20 mouse cellular contexts compared by ENCODE assay signal in genomic region chr8:70160015-70160414, GRCm38 (mm10). TPM values are rescaled to one million over a fixed set of nuclear protein-coding genes. Genes with fewer than 3 reads are reported as not detected.
A peak's percentile ranks its signal among the peaks of the same experiment; 100 is the strongest.
DNase-seq lines count a peak whose midpoint lies in the region; ATAC-seq and TF ChIP-seq lines count a peak whose summit lies in the region.
"Had no signal": no experiment of that assay in that cellular context is flagged by ENCODE, and none has a peak within 500 bp of the region (broad histone marks: within the 10 kb centered on the region; RNA-seq: fewer than 3 reads in every experiment).

No protein-coding gene starts in this region.

- peaks cover 37% of the 10 kb centered on the region for H3K4me1 ChIP-seq in E14TG2a.4 (replicated peaks; ENCODE audit: low read depth, low read length)
- H3K4me1 ChIP-seq in thymus, adult 2 months (replicated peaks; ENCODE audit: control insufficient read depth, insufficient read depth, low read length): peaks cover 43% of the 10 kb centered on the region

- peak overlapping the region; percentile 17; the same call in 1 of the 2 replicates for H3K4me3 ChIP-seq in E14TG2a.4 (replicated peaks; ENCODE audit: low read length)
- H3K4me3 ChIP-seq in thymus, adult 2 months (ENCODE audit: control insufficient read depth, insufficient read depth, low read length): peak overlapping the region; percentile 20; the same call in 1 of the 2 replicates
- H3K4me3 ChIP-seq: heart, embryonic 10.5 days; myocyte had no signal

- peak overlapping the region; percentile 81 for H3K27ac ChIP-seq in thymus, adult 2 months (ENCODE audit: control insufficient read depth, insufficient read depth, low read length)
- H3K27ac ChIP-seq: heart, embryonic 10.5 days; hindbrain, embryonic 14.5 days had no signal

- ATAC-seq in megakaryocyte-erythroid progenitor cell, adult 5-6 weeks (replicated peaks; ENCODE audit: low FRiP score, low TSS enrichment, poor library complexity, severe bottlenecking): no peak
- ATAC-seq: forebrain, embryonic 14.5 days; Patski had no signal

- no peaks in the 10 kb centered on the region for H3K9me3 ChIP-seq in E14TG2a.4 (ENCODE audit: low read length)
- H3K9me3 ChIP-seq: heart, embryonic 10.5 days had no signal

- TF ChIP-seq CTCF in E14TG2a.4 (conservative IDR thresholded peaks at IDR 0.05; ENCODE audit: low read length): no peak
- TF ChIP-seq CTCF in thymus, adult 2 months (IDR thresholded peaks at IDR 0.05; ENCODE audit: borderline replicate concordance, control insufficient read depth, extremely low read depth, insufficient read depth, low read length, poor library complexity): no peak

- peaks cover 28% of the 10 kb centered on the region for H3K27me3 ChIP-seq in E14TG2a.4 (ENCODE audit: insufficient read depth, low read length)
- H3K27me3 ChIP-seq in thymus, adult 2 months (ENCODE audit: control insufficient read depth, insufficient read depth, low read length): no peaks in the 10 kb centered on the region

- no peak for TF ChIP-seq POLR2A in thymus, adult 2 months (IDR thresholded peaks at IDR 0.05; ENCODE audit: control insufficient read depth, extremely low read depth, insufficient read depth, low read length, poor library complexity)

- peak; percentile 82 to 84 for DNase-seq in B cell, adult 2 months
- DNase-seq in naive thymus-derived CD4-positive, alpha-beta T cell, adult 2 months (ENCODE audit: low read depth): peak; percentile 65
- DNase-seq in thymus, adult 2 months: peak; percentile 39
- DNase-seq in layer of hippocampus, postnatal 10 days (ENCODE audit: low spot score in 2 of 2): no peak
- no peak for DNase-seq in right cerebral cortex, postnatal 10 days (ENCODE audit: low spot score in 2 of 2)
- DNase-seq in ovary, postnatal 14 days (ENCODE audit: low spot score): no peak
- DNase-seq: cerebellum, postnatal 10 days; heart, postnatal 14 days; kidney, adult 18-20 months; kidney, postnatal 4 days; lung, adult 2 months; midbrain, embryonic 14.5 days had no signal

- no peaks in the 10 kb centered on the region for H3K36me3 ChIP-seq in E14TG2a.4 (ENCODE audit: insufficient read depth, low read length)
- H3K36me3 ChIP-seq in thymus, adult 2 months (ENCODE audit: control insufficient read depth, insufficient read depth, low read length): no peaks in the 10 kb centered on the region
- H3K36me3 ChIP-seq: heart, embryonic 10.5 days had no signal

- WGBS in thymus, adult 2 months: 4% methylated on average over 13 of the region's 13 CpGs

RNA-seq across cellular contexts. Expression of gene Tmem161a, which starts 12.1 kb away (rescaled TPM):
- 144 and 156 TPM in 2 replicates for polyA plus RNA-seq in thymus, adult 2 months (2012; rRNA removed)
- 40.0 and 40.9 TPM in 2 replicates for total RNA-seq in megakaryocyte-erythroid progenitor cell, adult 5-6 weeks (2014; fragmentation: Nextera tagmentation)
- total RNA-seq in megakaryocyte-erythroid progenitor cell, adult 5-6 weeks (2017): 12.2 and 18.0 TPM in 2 replicates
- total RNA-seq in layer of hippocampus, postnatal 10 days (2021): 10 to 100 TPM; 52.3 to 54.7 TPM

RNA-seq across cellular contexts. Expression of gene Mef2b, which starts 20.5 kb away (rescaled TPM):
- 3.5 and 3.6 TPM in 2 replicates for polyA plus RNA-seq in thymus, adult 2 months (2012; rRNA removed)
- 0.46 and 0.92 TPM in 2 replicates for total RNA-seq in megakaryocyte-erythroid progenitor cell, adult 5-6 weeks (2014; fragmentation: Nextera tagmentation)
- not detected in 2 replicates for total RNA-seq in megakaryocyte-erythroid progenitor cell, adult 5-6 weeks (2017)
- under 1 TPM; 0.57 to 0.67 TPM for total RNA-seq in layer of hippocampus, postnatal 10 days (2021)
- polyA plus RNA-seq: liver, adult 2 months had no signal

RNA-seq across cellular contexts. Expression of gene Borcs8, which starts 20.7 kb away (rescaled TPM):
- 174 and 178 TPM in 2 replicates for polyA plus RNA-seq in thymus, adult 2 months (2012; rRNA removed)
- 50.6 and 63.7 TPM in 2 replicates for total RNA-seq in megakaryocyte-erythroid progenitor cell, adult 5-6 weeks (2014; fragmentation: Nextera tagmentation)
- total RNA-seq in megakaryocyte-erythroid progenitor cell, adult 5-6 weeks (2017): 28.6 and 44.9 TPM in 2 replicates
- total RNA-seq in layer of hippocampus, postnatal 10 days (2021): 10 to 100 TPM; 39.9 to 46.5 TPM

RNA-seq across cellular contexts. Expression of gene Rfxank, which starts 21.1 kb away (rescaled TPM):
- polyA plus RNA-seq in thymus, adult 2 months (2012; rRNA removed): 49.7 and 58.2 TPM in 2 replicates
- 5.6 and 10.7 TPM in 2 replicates for total RNA-seq in megakaryocyte-erythroid progenitor cell, adult 5-6 weeks (2014; fragmentation: Nextera tagmentation)
- total RNA-seq in megakaryocyte-erythroid progenitor cell, adult 5-6 weeks (2017): 9.1 and 18.3 TPM in 2 replicates
- total RNA-seq in layer of hippocampus, postnatal 10 days (2021): 10 to 100 TPM; 10.5 to 12.0 TPM

RNA-seq across cellular contexts. Expression of gene Nr2c2ap, which starts 28.9 kb away (rescaled TPM):
- polyA plus RNA-seq in thymus, adult 2 months (2012; rRNA removed): 20.7 and 26.9 TPM in 2 replicates
- 41.3 and 47.8 TPM in 2 replicates for total RNA-seq in megakaryocyte-erythroid progenitor cell, adult 5-6 weeks (2014; fragmentation: Nextera tagmentation)
- total RNA-seq in megakaryocyte-erythroid progenitor cell, adult 5-6 weeks (2017): 6.7 and 16.3 TPM in 2 replicates
- total RNA-seq in layer of hippocampus, postnatal 10 days (2021): 10 to 100 TPM; 36.1 to 41.7 TPM

Comparison
In these comparisons a context has a peak if more than half of its experiments do, and no peak if none do; other contexts are left out.
1. DNase-seq: peak in B cell, adult 2 months (2 of 2), naive thymus-derived CD4-positive, alpha-beta T cell, adult 2 months (single experiment) and thymus, adult 2 months (single experiment); none in layer of hippocampus, postnatal 10 days (0 of 2), right cerebral cortex, postnatal 10 days (0 of 2) and ovary, postnatal 14 days (single experiment).